Mouse (Mus musculus) yolk sac, embryonic 10.5 days (tissue): ENCODE data around the gene Gm10277.

Experiments used
- DNase-seq: peaks from one replicate; pipeline ENCODE4 v3.0.0-alpha.2; 2017; ENCODE audit warnings: low spot score

Gm10277 gene

DNA sequence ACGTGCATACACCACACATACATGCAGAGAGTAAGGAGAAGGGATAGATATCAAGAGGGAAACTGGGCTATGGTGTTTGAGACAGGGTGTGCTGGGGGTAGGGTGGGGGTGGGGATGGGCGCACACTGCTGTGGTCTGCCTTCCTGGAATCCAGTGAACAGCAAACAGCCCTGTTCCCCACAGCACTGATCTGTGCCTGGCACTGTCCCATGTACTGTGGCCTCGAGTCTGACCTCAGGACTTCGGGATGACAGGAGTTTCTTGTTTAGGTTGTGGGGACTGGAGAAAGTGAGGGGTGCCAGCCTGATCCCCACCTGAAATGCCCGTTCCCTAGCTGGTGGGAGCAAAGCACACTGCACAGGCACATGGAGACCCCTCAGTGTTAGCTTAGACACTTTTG lies at the start of gene Gm10277:
TSS of gene Gm10277 (minus strand) at position 41 of the 400 bp plus-strand sequence.
- no peak for DNase-seq

DNA sequence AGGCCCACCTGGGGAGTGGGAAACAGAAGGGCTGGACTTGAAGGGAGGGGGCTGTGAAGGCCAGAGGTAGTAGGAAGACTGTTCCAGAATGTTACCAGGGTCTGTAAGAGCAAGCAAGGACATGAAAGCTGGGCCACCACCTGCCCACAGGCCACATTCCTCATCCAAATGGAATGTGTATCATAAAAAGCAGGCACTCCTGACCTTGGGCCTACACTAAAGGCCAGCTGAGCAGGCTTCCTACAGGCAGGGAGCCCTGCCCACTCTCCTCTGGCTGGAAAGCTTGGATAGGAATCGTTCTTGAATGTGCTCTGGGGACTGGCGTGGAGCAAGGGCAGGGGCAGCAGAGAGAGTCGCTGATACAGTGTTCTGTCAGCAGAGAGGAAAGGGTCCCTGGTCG lies 49.2 kb upstream of the Gm10277 start:
- DNase-seq = no peak

DNA sequence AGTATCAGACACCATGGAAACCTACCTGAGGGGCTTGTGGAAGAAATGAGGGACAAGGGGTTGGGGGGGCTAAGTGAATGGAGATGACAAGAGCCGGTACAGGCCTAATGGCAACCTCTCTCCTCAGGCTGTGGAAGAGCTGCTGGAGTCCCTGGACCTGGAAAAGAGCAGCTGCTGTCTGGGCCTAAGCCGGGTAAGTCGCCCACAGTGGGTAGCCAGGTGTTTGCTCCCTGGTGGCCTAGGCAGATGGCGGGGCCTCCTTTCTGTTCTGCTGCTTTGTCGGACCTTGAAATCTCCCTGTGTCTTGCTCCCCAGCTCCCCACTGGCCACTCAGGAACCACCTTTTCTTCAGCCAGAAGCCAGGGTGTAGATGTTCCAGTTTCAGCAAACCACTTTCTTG lies 48.7 kb upstream of the Gm10277 start:
- no peak for DNase-seq

DNA sequence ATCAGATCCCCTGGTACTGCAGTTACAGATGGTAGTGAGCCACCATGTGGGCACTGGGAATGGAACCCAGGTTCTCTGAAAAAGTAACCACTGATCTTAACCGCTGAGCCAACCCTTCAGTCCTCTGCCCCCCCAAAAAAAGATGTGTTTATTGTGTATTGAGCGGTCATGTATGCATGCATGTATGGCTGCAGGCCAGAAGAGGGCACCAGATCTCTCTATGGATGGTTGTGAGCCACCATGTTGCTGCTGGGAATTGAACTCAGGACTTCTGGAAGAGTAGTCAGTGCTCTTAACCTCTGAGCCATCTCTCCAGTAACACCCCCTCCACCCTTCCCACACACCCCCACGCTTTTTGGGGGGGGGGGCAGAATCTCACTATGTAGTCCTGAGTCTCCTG lies 47.6 kb upstream of the Gm10277 start:
- DNase-seq = no peak

DNA sequence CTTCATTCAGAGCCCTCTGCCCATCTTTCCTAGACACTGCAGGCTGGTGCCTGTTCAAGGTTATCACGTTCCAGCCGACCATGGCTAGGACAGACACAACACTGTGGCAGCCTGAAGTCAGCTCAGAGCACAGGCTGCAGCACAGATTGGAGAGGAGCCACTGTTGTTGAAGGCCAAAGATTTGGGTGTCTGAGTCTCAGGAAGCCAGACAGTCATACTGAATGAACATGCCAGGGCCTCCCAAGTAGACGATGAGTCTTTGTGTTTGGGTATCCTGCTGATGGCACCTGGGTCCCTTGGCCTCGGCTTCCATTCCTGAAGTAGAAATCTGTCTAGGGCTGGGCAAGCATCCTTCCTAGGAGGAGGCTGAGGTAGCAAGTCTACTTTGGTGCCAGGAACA lies 45.0 kb upstream of the Gm10277 start:
- DNase-seq = no peak

DNA sequence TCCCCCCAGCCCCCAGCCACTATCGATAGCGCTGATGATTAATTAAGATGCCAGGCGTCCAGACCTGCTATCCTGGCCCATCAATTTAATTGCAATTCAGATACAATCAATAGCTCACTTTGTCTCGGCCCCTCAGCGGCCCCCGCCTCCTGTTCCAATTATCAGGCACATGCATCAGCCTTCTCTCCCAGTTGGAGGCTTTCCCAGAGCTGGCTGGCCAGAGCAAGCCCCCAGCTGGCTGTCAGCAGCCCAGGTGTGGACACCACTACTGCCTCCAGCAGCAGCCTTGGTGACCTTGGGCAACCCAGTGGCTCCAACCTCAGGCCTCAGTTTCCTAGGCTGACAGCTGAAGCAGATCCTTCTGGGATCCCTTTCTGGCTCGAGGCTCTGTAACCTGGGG lies 43.3 kb upstream of the Gm10277 start:
- DNase-seq = no peak

DNA sequence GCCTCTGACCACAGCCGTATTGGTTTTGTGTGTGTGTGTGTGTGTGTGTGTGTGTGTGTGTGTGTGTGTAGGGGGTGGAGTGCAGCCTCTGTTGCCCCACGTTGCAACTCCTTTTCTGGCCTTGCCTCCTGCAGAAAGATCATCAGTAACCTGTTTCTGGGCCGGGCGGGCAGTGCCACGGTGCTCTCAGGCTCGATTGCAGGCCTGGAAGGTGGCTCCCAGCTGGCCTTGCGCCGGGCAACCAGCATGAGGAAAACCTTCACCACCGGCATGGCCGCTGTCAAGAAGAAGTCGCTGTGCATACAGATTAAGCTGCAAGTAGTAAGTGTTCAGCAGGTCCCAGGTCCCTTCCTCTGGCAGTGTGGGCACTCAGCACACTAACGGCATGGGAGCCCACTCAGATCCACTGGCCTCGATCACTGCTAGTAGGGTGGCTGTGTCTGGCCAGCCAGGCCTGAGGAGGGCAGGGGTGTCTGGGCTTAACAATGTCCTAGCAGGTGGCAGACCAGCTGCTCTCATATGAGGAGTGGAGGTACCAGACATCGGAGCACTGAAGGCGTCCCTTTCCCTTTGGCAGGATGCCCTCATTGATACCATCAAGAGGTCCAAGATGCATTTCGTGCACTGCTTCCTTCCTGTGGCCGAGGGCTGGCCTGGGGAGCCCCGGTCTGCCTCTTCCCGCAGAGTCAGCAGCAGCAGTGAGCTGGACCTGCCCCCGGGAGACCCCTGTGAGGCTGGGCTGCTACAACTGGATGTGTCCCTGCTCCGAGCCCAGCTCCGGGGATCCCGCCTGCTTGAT lies 41.7 kb upstream of the Gm10277 start:
- no peak for DNase-seq

DNA sequence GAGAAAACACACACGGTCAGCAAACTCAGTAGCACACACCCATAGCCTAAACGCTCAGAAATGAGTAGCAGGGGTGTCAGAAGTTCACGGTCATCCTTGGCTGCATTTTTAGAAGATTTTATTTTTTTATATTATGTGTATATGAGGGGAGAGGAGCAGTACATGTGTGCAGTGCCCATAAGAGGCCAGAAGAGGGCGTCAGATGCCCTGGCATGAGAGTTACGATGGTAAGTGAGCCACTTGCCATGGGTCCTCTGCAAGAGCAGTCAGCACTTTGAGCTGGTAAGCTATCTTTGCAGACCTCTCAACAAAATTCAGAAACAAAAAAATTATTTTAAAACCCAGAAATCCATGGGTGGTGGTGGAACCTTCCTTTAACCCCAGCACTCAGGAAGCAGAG lies 40.6 kb upstream of the Gm10277 start:
- DNase-seq = no peak

DNA sequence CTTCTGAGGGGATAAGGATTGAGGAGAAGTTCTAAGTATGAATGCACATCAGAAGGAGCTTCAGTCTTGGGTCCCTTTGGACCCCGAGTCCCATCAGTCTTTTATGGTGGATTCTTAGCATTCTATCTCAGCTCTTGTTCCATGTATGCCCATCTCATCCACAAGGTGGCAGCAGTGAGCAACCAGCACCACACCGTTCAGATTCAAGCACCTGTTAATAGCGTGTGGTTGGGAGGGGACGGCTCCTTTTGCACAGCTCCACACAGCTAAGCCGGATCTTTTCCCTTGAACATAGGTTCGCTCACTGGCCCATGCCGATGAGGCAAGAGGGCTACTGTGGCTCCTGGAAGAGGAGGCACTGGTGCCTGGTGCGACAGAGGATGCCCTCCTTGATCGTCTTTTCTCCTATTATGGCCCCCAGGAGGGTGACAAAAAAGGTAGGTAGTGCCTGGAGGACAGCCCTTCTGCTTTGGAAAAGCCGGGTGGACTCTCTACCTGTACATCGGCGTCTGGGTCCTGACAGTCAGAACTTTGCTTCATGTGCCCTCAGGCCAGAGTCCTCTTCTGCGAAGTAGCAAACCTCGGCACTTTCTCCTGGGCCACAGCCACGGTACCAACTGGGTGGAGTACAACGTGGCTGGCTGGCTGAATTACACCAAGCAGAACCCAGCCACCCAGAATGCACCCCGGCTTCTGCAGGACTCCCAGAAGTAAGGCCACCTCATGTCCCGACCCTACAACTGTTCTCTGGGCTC lies 39.9 kb upstream of the Gm10277 start:
- peak; percentile 61 for DNase-seq

DNA sequence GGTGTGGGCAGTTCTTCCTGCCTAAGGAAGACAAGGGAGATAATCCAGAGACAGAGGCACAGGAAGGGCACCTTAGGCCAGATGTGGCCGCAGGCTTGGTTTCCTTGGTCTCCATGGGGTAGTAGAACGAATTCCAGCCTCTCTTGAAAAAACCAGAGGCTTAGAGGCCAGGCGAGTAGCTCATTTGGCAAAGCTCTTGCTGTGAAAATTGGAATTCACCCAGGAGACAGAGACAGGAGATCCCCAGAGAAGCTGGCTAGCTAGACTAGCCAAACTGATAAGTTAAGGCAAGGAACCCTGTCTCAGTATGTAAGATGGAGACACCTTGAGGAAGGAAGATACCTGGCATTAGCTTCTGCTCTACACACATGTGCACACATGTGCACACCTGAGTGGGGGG lies 38.8 kb upstream of the Gm10277 start:
- no peak for DNase-seq

DNA sequence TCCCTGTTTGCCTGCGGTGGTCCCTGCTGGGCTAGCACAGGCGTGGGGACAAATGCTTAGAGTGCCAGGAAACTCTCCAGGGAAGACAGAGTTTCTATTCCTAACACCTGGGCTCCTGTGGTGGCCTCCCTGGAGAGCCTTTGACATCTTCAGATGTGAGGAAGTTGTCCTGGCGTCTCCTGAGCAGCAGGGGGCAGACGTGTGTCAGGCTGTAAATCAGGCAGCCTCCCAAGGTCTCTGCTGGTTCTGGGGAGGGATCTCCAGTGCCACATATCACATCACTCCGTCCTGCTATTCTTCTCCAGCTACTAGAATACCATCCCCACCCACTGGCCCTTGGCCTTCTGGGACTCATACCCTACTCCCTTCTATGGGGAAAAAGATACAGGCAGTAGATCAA lies 38.3 kb upstream of the Gm10277 start:
- DNase-seq = peak; percentile 43

DNA sequence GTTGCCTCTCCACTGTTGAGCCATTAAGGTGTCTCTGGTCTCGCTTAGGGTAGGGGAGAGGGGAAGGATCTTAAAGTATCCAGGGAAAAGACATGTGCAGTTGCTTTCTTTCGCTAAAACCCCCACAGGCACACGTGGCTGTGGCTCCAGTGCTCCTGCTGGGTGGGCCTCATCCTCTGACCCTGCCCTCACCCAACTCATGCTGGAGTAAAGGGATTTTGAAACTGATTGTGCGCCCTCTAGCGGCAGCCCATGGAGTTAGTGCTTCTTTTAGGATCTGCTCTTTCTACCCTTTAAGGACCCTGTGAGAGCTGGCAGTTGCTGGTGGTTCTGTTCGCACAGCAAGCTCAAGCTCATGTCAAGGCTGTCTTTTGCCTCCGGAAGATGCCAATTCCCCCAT lies 35.2 kb upstream of the Gm10277 start:
- DNase-seq = peak; percentile 47

DNA sequence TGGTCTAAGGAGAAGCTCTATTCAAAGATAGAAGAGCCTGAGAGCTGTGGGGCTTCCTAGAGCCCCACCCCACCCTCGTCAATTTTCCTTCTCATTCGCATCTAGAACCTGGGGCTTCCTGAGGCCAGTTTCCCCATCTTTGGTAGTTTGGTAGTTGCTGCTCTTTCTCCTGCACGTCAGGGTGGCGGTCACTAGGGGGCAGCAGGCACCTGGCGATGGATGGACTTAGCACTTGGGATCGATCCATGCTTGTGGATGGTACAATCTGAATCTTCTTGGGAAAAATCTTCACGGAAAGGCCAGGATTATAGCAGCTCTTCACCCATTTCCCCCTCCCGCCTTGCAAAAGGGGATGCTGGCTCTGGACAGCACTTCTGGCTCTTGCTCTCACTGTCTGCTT lies 34.1 kb upstream of the Gm10277 start:
- peak; percentile 37 for DNase-seq

DNA sequence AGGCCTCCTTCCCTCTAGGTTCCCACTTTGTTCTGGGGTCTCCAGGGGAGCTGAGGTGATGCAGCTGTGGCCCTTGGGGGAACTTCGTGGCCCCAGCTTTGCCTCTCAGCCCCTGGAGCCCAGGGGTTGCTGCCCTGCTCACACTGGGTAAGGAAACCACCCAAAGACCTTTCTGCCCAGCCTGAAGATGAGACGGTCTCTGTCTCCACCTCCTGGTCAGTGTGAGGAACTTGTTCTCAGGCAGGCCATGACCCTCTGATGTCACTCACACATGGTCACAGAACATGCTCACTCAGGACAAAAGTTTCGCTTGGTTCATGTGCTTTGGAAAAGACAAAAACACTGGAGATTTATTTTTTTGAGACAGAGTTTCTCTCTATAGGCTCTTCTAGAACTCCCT lies 28.5 kb upstream of the Gm10277 start:
- DNase-seq = peak; percentile 43

DNA sequence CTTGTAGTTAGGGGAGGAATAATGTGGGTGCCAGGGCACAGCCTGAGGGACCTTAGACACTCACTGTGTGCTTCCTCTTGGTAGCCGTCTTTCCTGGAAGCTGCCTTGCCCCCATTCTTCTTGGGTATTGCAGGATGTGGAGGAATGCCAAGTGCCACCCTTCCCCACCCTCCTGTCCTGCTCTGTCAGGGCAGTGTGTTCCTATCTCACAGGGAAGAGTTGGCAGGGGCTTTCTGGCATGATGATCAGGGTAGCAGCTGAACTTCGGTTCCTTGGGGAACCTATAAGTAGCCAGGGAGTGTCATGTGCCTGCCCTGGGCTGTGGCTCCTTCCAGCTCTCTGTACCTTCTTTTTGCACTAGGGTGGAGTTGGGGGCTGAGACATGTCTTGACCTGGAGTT lies 26.4 kb upstream of the Gm10277 start:
- no peak for DNase-seq

DNA sequence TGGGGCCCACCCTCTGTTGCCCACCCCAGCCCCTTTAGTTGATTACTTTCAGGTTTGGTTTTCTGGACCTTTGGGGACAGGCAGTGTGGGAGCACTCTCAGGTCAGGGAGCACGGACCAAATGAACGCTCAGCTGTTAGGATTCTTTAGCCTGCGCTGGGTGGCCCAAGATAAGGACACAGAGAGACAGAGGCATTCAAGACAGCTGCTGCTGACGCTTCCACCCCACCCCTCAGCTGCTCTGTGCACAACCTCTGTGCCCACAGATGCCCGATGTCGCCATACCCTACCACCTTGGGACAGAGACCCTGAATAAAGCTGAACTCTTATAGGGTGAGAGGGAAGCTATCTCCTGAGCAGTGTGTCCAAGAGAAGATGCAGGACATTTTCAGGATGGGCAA lies 22.5 kb upstream of the Gm10277 start:
- DNase-seq = no peak

DNA sequence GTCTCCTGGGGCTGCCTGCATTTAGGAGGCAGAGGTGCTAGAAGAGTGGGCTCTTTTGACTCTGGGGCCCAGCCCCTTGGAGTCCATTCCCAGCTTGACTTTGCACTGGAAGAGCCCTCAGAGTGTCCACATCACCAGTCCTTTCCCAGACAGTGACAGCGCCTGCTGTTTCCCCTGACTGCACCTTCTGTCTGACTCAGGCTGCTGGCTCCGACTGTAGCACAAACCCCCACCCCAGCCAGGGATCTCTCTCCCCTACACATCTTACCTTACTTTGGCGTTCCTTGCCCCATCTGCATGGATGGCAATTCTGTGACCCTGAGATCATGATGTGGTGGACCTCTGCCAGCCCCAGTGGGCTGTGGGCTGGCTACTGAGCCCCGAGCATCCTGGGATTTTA lies 21.7 kb upstream of the Gm10277 start:
- DNase-seq = no peak

DNA sequence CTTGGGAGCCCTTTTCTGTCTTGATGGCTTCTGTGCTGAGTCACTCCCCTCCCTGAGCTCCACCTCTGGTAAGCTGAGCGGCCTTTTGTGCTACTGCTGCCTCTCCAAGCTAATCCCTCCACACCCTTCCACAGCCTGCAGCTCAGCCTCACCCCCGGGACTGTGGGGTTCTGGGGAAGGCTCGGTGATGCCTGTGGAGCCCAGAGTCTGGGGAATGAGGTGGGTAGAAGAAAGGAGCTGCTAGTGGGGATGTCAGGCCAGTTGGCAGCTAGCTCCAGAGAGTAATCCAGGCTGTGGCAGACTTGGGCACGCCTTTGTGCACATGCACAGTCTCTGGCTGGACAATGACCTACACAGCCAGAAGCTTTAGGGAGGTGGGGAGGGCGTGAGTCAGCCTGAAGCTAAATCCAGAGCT lies 20.5 kb upstream of the Gm10277 start:
- DNase-seq = no peak

DNA sequence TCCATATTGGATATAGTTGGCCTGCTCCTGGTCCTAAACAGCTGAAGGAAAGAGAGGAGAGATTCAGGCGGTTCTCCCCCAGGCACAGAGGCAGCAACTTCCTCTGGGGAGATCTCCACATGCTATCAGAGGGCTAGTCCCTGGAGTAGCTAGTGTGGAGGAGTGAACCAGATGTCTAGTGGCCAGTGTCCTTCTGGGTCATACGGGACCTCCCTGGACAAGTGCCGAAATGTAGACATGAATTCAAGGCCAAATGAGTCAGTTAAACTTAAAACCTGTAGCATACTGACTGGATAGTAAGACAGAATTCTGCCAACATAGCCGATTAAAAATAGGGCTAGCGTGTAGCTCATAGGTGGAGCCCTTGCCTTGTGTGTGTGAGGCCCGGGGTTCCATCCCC lies 19.3 kb upstream of the Gm10277 start:
- DNase-seq = no peak

DNA sequence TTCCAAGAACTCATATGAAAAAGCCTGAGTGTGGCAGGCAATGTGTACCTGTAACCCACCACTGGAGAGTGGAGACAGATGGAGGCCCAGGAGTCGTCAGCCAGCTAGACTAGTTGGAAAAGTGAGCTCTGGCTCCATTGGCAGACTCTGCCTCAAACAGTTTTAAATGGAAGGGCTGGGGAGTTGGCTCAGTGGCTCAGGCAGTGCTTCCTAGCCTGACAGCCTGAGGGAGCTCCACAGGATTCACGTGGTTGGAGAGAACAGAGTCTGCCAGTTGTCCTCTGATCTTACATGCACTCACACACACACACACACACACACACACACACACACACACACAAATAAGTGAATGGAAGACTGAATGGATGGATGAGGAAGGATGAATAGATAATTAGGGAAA lies 18.7 kb upstream of the Gm10277 start:
- no peak for DNase-seq

DNA sequence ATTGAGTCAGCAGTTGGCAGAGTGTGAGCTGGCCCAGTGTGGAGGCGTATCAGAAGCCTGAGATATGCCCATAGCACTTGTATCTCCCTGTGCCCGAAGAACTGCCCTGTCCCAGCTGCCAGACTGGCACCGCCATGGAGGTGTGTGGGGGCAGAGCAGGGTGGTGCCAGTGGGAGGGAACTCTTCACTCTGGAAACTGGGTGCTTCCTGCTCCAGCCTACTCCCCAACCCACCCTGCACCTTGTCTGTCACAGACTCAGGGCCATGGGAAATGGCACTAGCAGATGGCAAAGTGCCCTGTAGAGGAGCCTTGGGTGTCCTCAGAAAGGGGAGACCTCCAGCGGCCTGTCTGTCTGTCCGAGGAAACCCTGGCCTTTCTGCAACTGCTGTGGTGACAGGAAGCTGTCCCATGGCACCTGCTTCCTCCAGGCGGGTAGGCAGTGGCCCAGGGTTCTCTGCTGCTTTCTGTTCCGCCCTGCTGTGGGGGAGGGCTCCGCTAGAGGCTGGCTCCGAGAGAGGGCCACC lies 14.9 kb upstream of the Gm10277 start:
- no peak for DNase-seq

DNA sequence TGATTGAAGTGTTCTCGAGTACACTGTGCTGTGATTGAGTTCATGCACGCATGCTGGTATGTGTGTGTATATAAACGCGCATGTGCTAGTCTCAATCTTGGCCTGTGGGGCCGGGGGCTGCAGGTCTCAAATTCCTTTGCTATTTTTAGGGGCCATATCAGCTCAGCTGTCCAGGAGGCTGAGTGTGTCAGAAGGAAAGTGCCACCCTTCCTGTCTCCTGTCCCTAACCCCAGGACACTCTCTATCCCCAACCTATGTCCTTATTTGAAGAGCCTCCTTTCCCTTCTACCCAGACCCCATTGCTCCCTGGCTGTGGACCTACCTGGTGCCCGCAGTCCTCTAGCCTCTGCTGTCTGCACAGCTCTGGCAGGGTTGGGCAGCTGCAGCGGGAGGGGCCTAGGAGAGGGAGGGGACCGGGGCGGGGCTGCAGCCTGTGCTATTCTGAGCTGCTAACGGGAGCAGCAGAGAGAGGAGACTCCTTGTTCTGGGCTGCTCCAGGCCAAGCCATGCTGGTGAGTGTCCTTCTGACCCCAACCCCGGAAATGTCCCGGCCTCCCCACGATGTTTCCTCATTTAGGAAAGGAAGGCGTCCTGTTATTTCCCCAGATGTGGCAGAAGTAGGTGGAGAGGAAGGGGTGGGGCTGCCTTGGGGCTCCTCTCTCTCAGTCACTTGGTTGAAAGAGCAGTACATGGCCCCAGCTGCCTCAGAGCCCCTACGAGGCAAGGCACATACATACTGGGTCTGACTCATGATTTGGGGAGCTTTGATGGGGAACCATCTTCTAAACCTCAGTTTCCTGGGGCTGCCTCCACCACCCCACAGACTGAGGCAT lies 13.5 kb upstream of the Gm10277 start:
- DNase-seq = peak; percentile 72

DNA sequence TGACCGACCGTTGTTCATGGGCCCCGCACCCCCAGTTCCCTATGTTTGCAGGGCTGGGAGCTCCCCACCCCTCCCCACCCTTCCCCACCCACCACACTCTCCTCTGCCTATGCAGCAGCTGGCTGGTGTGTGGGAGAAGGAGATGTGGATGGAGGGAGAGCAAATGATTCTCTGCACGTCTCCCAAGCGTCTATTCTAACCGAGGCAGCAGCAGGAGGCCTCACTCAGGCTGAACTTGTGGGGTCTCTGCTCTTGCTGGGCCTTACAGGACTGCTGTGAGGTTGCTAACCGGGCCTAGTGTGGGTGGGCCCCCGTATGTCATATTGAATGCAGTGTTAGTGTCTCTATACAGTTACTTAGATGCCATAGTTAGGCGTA lies 12.9 kb upstream of the Gm10277 start:
- DNase-seq = no peak
